ENCODE assay signal across 9 mouse cellular contexts in genomic region chr16:8424161-8424970, GRCm38 (mm10). TPM values are rescaled to one million over a fixed set of nuclear protein-coding genes. Genes with fewer than 3 reads are reported as not detected.
DNase-seq lines count a peak whose midpoint lies in the region; TF ChIP-seq lines count a peak whose summit lies in the region.
"Had no signal": no experiment of that assay in that cellular context is flagged by ENCODE, and none has a peak within 500 bp of the region (broad histone marks: within the 10 kb centered on the region; RNA-seq: fewer than 3 reads in every experiment).

No protein-coding gene starts in this region.

- H3K36me3 ChIP-seq in E14TG2a.4 (ENCODE audit: insufficient read depth, low read length) = no peaks in the 10 kb centered on the region
- no peaks in the 10 kb centered on the region for H3K36me3 ChIP-seq in thymus, adult 2 months (ENCODE audit: control insufficient read depth, insufficient read depth, low read length)

- peak overlapping the region; percentile 75 for H3K4me3 ChIP-seq in E14TG2a.4 (replicated peaks; ENCODE audit: low read length)
- H3K4me3 ChIP-seq in thymus, adult 2 months (ENCODE audit: control insufficient read depth, insufficient read depth, low read length) = no peak overlapping the region

- H3K4me1 ChIP-seq in E14TG2a.4 (replicated peaks; ENCODE audit: low read depth, low read length) = peaks cover 16% of the 10 kb centered on the region
- H3K4me1 ChIP-seq in thymus, adult 2 months (replicated peaks; ENCODE audit: control insufficient read depth, insufficient read depth, low read length) = no peaks in the 10 kb centered on the region

- TF ChIP-seq POLR2A in thymus, adult 2 months (IDR thresholded peaks at IDR 0.05; ENCODE audit: control insufficient read depth, extremely low read depth, insufficient read depth, low read length, poor library complexity) = no peak

- peaks cover 63% of the 10 kb centered on the region for H3K27me3 ChIP-seq in E14TG2a.4 (ENCODE audit: insufficient read depth, low read length)
- H3K27me3 ChIP-seq in thymus, adult 2 months (ENCODE audit: control insufficient read depth, insufficient read depth, low read length) = peaks cover 2% of the 10 kb centered on the region; the same call in 1 of the 2 replicates

- intact Hi-C loops in left cerebral cortex, postnatal 10 days (cut with DNase I) = no loop called here

- H3K27ac ChIP-seq in thymus, adult 2 months (ENCODE audit: control insufficient read depth, insufficient read depth, low read length) = no peak overlapping the region

- peaks cover 3% of the 10 kb centered on the region for H3K9me3 ChIP-seq in E14TG2a.4 (ENCODE audit: low read length)

- WGBS in thymus, adult 2 months = 7% methylated on average over 43 of the region's 43 CpGs

- no peak for TF ChIP-seq CTCF in E14TG2a.4 (conservative IDR thresholded peaks at IDR 0.05; ENCODE audit: low read length)
- TF ChIP-seq CTCF in thymus, adult 2 months (IDR thresholded peaks at IDR 0.05; ENCODE audit: borderline replicate concordance, control insufficient read depth, extremely low read depth, insufficient read depth, low read length, poor library complexity) = no peak

- DNase-seq in cerebellum, postnatal 10 days = peak; percentile 35 to 50
- no peak for DNase-seq in cerebellum, adult 9-11 months
- DNase-seq in frontal cortex, postnatal 36 days (ENCODE audit: low spot score in 2 of 2) = peak; percentile 72 to 73
- DNase-seq in left cerebral cortex, postnatal 10 days (ENCODE audit: extremely low spot score in 1 of 2, low spot score in 2 of 2) = peak; percentile 39 to 62
- peak; percentile 61 to 74 for DNase-seq in right cerebral cortex, adult 2 months (ENCODE audit: low spot score in 2 of 2)
- DNase-seq in thymus, adult 2 months = no peak
- no peak for DNase-seq in T-cell, adult 2 months (ENCODE audit: low spot score)

RNA-seq across cellular contexts. Expression of gene Tmem114, which starts 0.6 kb away (rescaled TPM):
- total RNA-seq in left cerebral cortex, postnatal 10 days (2021) = 1 to 10 TPM; 2.4 to 3.4 TPM
- polyA plus RNA-seq in thymus, adult 2 months (2012; rRNA removed) = 0.09 TPM in 1 of 2 replicates, not detected in the other
- polyA plus RNA-seq: C2C12 had no signal

RNA-seq across cellular contexts. Expression of gene Mettl22, which starts 46.2 kb away (rescaled TPM):
- 10 to 100 TPM; 35.5 to 37.6 TPM for total RNA-seq in left cerebral cortex, postnatal 10 days (2021)
- polyA plus RNA-seq in thymus, adult 2 months (2012; rRNA removed) = 27.9 and 28.3 TPM in 2 replicates

Comparison
In these comparisons a context has a peak if more than half of its experiments do, and no peak if none do; other contexts are left out.
1. DNase-seq: peak in cerebellum, postnatal 10 days (2 of 2), frontal cortex, postnatal 36 days (2 of 2), left cerebral cortex, postnatal 10 days (2 of 2) and right cerebral cortex, adult 2 months (2 of 2); none in cerebellum, adult 9-11 months (single experiment), thymus, adult 2 months (single experiment) and T-cell, adult 2 months (single experiment).